Mouse (Mus musculus): ENCODE data around the gene Ctsl. TPM values are rescaled to one million over a fixed set of nuclear protein-coding genes. Genes with fewer than 3 reads are reported as not detected.

Gene Ctsl
- polyA plus RNA-seq (2014; fragmentation: Nextera tagmentation; extraction: Ambion mirVana) = 132 and 133 TPM in 2 replicates

DNA sequence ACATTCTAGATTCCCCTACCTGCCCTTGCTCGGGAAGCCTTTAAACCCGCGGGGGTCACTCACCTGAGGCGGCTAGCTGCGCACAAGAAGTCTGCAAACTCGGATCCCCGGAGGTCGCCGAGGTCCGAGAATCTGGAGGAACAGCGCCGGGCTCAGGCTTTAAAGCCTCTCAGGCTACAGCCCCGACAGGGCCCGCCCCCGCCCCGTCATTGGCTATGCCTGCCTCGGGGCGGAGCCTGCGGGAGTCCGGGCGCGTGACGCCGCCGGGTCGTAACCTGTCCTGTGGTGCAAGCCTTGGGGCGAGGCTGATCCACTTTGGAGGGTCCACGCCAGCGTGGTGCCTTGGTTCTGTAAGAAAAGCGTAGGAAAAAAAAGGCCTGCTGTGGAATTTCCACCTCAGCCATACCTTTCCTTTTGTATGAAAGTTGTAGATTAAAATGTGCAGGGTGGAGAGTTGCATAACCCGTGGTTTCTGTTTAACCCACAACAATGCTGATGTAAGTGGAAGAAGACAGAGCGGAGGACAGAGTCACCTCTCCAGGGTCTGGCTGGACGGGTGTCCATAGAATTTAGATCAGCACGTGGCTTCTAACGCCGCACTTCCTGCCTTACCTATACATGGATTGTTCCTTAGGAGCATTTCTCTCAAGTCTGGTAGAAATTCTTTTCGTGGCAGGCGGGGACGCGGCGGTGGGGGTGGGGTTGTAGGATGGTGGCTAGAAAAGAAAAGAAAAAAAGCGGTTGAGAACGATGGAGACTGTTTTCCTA, at the start of gene Ctsl:
Gene Ctsl, minus strand, starts transcription at position 718 of the 768 bp plus-strand sequence.
- Histone ChIP-seq H3K27ac (replicated peaks; ENCODE audit: low read depth, low read length) (no peak within 1 kb of the TSS), H3K4me3 (ENCODE audit: low read depth, low read length) (peak within 1 kb of the TSS; percentile 79), H3K9ac (ENCODE audit: low read length) (peak within 1 kb of the TSS; percentile 84), H3K27me3 (ENCODE audit: control insufficient read depth, insufficient read depth, low read length) (no peaks in the 10 kb centered on the region), H3K9me3 (ENCODE audit: control insufficient read depth, low read length) (no peaks in the 10 kb centered on the region), H3K36me3 (ENCODE audit: control insufficient read depth, insufficient read depth, low read length) (peaks cover 6% of the 10 kb centered on the region; the same call in 1 of the 2 replicates), H3K4me2 (ENCODE audit: low read depth, severe bottlenecking) (peak within 1 kb of the TSS; percentile 69), H3K4me1 (ENCODE audit: control insufficient read depth, insufficient read depth, low read length) (peaks cover 5% of the 10 kb centered on the region; the same call in 1 of the 2 replicates)
- WGBS = 1% methylated on average over 43 of the region's 43 CpGs
- DNase-seq (ENCODE audit: low spot score) (peak; percentile 92), ATAC-seq (ENCODE audit: insufficient number of reproducible peaks, low FRiP score, low TSS enrichment, low read depth) (peak; percentile 99)

DNA sequence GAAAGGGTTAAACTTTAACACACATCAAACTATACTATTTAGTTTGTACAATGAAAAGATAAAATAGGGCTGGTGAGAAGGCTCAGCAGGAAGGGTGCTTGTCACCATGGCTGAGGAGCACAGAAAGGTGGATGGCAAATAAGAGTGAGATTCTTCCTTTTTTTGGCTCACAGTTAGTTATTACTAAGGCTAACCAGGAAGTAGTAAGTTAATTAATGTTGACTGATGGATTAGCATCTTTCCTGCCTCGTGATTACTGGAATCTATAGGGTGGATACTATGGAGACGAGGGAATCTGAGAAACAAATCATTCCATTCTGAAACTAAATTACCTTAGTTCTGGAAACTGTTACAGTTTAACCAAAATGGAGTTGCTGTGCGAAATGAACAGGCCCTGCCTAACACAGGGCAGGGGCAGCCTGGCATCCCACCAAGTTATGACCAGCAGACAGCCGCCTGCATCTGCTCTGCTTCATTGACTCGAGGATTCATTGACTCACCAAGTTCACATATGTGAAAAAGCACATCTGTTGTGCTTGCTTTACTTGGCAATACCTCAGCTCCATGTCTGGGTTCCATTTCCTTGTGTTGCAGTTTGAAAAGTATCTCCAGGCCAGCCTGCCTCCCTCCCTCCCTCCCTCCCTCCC, 46.4 kb upstream of the Ctsl start:
- Histone ChIP-seq H3K27ac (replicated peaks; ENCODE audit: low read depth, low read length) (no peak overlapping the region), H3K27me3 (ENCODE audit: control insufficient read depth, insufficient read depth, low read length) (no peaks in the 10 kb centered on the region), H3K9ac (ENCODE audit: low read length) (no peak overlapping the region), H3K4me3 (ENCODE audit: low read depth, low read length) (no peak overlapping the region), H3K4me1 (ENCODE audit: control insufficient read depth, insufficient read depth, low read length) (no peaks in the 10 kb centered on the region), H3K9me3 (ENCODE audit: control insufficient read depth, low read length) (no peaks in the 10 kb centered on the region), H3K4me2 (ENCODE audit: low read depth, severe bottlenecking) (no peak overlapping the region), H3K36me3 (ENCODE audit: control insufficient read depth, insufficient read depth, low read length) (no peaks in the 10 kb centered on the region)
- 69% methylated on average over 5 of the region's 5 CpGs for WGBS
- ATAC-seq (ENCODE audit: insufficient number of reproducible peaks, low FRiP score, low TSS enrichment, low read depth) (no peak), DNase-seq (ENCODE audit: low spot score) (no peak)

DNA sequence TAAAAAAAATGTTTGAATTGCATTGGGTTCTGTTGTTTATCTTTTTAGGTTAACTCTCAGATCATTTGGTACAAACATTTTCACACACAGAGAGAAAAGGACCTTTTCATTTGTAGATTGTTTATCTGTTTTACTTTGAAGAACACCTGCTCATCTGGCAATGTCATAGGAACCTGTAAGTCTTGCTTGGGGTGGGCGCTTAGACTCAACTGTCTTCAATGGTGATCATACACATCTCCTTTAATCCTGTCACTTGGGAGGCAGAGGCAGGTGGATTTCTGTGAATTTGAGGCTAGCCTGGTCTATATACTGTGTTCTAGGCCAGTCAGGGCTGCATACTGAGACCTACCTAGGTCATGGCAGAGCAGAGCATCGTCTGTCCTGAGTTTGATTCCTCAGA, 45.0 kb upstream of the Ctsl start:
- no peak overlapping the region for H3K9ac ChIP-seq (ENCODE audit: low read length)
- DNase-seq (ENCODE audit: low spot score) (no peak), ATAC-seq (ENCODE audit: insufficient number of reproducible peaks, low FRiP score, low TSS enrichment, low read depth) (no peak)
- WGBS = 88% methylated on average over 2 of the region's 2 CpGs
- H3K27me3 ChIP-seq (ENCODE audit: control insufficient read depth, insufficient read depth, low read length) = no peaks in the 10 kb centered on the region
- no peaks in the 10 kb centered on the region for H3K36me3 ChIP-seq (ENCODE audit: control insufficient read depth, insufficient read depth, low read length)
- H3K9me3 ChIP-seq (ENCODE audit: control insufficient read depth, low read length) = no peaks in the 10 kb centered on the region
- no peaks in the 10 kb centered on the region for H3K4me1 ChIP-seq (ENCODE audit: control insufficient read depth, insufficient read depth, low read length)
- no peak overlapping the region for H3K4me3 ChIP-seq (ENCODE audit: low read depth, low read length)
- H3K27ac ChIP-seq (replicated peaks; ENCODE audit: low read depth, low read length) = no peak overlapping the region
- no peak overlapping the region for H3K4me2 ChIP-seq (ENCODE audit: low read depth, severe bottlenecking)

DNA sequence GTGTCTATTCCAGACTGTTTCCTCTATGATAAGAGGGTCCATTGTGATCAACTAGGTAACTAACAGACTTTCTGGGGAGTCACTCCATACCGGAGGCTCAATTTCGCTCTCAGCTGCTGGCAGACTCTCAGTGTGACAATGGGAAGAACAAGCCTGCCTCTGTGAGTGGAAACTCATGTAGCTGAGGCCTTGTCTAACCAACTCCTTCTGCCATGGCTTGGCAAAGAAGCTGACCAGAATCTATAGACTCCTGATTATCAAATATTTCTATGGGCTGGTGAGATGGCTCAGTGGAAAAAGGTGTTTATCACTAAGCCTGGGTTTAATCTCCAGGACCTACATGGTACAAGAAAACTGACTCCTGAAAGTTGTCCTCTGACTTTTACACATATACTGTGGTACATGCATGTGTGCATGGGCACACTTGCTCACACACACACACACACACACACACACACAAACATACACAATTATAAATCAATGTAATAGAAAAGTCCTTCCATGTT, 42.1 kb upstream of the Ctsl start:
- ATAC-seq (ENCODE audit: insufficient number of reproducible peaks, low FRiP score, low TSS enrichment, low read depth) (no peak), DNase-seq (ENCODE audit: low spot score) (no peak)
- H3K4me1 ChIP-seq (ENCODE audit: control insufficient read depth, insufficient read depth, low read length) = no peaks in the 10 kb centered on the region
- H3K4me3 ChIP-seq (ENCODE audit: low read depth, low read length) = no peak overlapping the region
- no peak overlapping the region for H3K4me2 ChIP-seq (ENCODE audit: low read depth, severe bottlenecking)
- no peak overlapping the region for H3K27ac ChIP-seq (replicated peaks; ENCODE audit: low read depth, low read length)
- H3K9ac ChIP-seq (ENCODE audit: low read length) = no peak overlapping the region
- no peaks in the 10 kb centered on the region for H3K27me3 ChIP-seq (ENCODE audit: control insufficient read depth, insufficient read depth, low read length)
- no peaks in the 10 kb centered on the region for H3K9me3 ChIP-seq (ENCODE audit: control insufficient read depth, low read length)
- H3K36me3 ChIP-seq (ENCODE audit: control insufficient read depth, insufficient read depth, low read length) = no peaks in the 10 kb centered on the region
- WGBS = 84% methylated on average over 2 of the region's 2 CpGs

DNA sequence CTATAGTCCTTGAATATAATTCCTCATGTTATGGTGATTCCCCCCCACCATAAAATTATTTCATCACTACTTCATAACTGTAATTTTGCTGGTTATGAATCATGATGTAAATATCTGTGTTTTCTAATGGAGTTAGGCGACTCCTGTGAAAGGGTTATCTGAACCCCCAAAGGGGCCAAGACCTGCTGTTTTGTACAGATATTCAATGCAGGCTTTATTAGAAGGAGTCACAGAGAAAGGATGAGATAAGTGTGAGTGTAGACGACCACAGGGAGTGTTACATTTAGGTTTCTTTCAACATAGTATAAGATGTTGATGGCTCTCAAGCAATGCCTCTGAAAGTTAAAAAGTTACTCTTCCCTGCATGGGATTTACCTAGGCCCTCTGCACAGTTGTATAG, 40.6 kb upstream of the Ctsl start:
- Histone ChIP-seq H3K4me2 (ENCODE audit: low read depth, severe bottlenecking) (no peak overlapping the region), H3K36me3 (ENCODE audit: control insufficient read depth, insufficient read depth, low read length) (no peaks in the 10 kb centered on the region), H3K27me3 (ENCODE audit: control insufficient read depth, insufficient read depth, low read length) (no peaks in the 10 kb centered on the region), H3K9ac (ENCODE audit: low read length) (no peak overlapping the region), H3K27ac (replicated peaks; ENCODE audit: low read depth, low read length) (no peak overlapping the region), H3K9me3 (ENCODE audit: control insufficient read depth, low read length) (no peaks in the 10 kb centered on the region), H3K4me3 (ENCODE audit: low read depth, low read length) (no peak overlapping the region), H3K4me1 (ENCODE audit: control insufficient read depth, insufficient read depth, low read length) (no peaks in the 10 kb centered on the region)
- WGBS = 74% methylated on average over 2 of the region's 2 CpGs
- no peak for DNase-seq (ENCODE audit: low spot score)
- ATAC-seq (ENCODE audit: insufficient number of reproducible peaks, low FRiP score, low TSS enrichment, low read depth) = no peak

DNA sequence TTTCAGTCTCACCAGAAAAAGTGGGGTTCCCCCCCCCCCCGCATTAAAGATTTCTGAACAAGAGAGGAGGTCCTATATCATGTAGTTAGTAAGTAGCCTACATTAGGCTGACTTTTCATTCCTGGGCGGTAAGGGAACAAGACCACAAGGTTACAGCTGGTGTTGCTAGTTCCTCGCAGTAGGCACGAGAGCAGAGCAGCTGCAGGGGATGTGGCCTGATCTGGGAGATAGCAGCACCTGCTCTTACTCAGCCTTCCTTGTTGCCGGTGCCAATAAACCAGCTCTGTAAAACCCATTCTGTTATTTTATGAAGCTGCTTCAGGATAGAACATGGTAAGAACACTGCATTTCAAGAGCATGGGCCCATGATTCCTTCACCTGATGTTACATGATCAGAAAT, 39.9 kb upstream of the Ctsl start:
- DNase-seq (ENCODE audit: low spot score) (no peak), ATAC-seq (ENCODE audit: insufficient number of reproducible peaks, low FRiP score, low TSS enrichment, low read depth) (no peak)
- Histone ChIP-seq H3K9ac (ENCODE audit: low read length) (no peak overlapping the region), H3K4me1 (ENCODE audit: control insufficient read depth, insufficient read depth, low read length) (no peaks in the 10 kb centered on the region), H3K27me3 (ENCODE audit: control insufficient read depth, insufficient read depth, low read length) (no peaks in the 10 kb centered on the region), H3K36me3 (ENCODE audit: control insufficient read depth, insufficient read depth, low read length) (no peaks in the 10 kb centered on the region), H3K9me3 (ENCODE audit: control insufficient read depth, low read length) (no peaks in the 10 kb centered on the region), H3K4me3 (ENCODE audit: low read depth, low read length) (no peak overlapping the region), H3K27ac (replicated peaks; ENCODE audit: low read depth, low read length) (no peak overlapping the region), H3K4me2 (ENCODE audit: low read depth, severe bottlenecking) (no peak overlapping the region)
- WGBS = 81% methylated on average over 5 of the region's 5 CpGs

DNA sequence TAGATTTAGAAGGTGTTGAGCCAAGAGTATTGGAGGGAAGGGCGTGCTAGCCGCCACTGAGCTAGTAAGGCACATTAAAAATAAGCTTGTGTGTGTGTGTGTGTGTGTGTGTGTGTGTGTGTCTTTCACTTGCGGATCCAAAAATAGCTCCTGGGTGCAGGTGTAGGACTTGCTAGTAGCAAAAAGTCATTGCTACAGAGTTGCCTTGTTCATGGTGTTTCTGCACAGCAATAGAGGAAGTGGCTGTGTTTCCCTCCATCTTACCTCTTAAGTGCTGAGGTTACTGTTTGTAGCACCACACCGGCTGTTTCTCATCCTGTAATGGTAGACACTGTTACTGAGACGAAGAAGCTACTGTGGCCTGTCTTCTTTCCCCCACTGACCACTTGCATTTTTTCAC, 37.3 kb upstream of the Ctsl start:
- Histone ChIP-seq H3K36me3 (ENCODE audit: control insufficient read depth, insufficient read depth, low read length) (no peaks in the 10 kb centered on the region), H3K9me3 (ENCODE audit: control insufficient read depth, low read length) (no peaks in the 10 kb centered on the region), H3K27ac (replicated peaks; ENCODE audit: low read depth, low read length) (no peak overlapping the region), H3K4me2 (ENCODE audit: low read depth, severe bottlenecking) (no peak overlapping the region), H3K27me3 (ENCODE audit: control insufficient read depth, insufficient read depth, low read length) (no peaks in the 10 kb centered on the region), H3K4me1 (ENCODE audit: control insufficient read depth, insufficient read depth, low read length) (no peaks in the 10 kb centered on the region), H3K9ac (ENCODE audit: low read length) (no peak overlapping the region), H3K4me3 (ENCODE audit: low read depth, low read length) (no peak overlapping the region)
- DNase-seq (ENCODE audit: low spot score) (no peak), ATAC-seq (ENCODE audit: insufficient number of reproducible peaks, low FRiP score, low TSS enrichment, low read depth) (no peak)
- WGBS = 91% methylated on average over 5 of the region's 5 CpGs

DNA sequence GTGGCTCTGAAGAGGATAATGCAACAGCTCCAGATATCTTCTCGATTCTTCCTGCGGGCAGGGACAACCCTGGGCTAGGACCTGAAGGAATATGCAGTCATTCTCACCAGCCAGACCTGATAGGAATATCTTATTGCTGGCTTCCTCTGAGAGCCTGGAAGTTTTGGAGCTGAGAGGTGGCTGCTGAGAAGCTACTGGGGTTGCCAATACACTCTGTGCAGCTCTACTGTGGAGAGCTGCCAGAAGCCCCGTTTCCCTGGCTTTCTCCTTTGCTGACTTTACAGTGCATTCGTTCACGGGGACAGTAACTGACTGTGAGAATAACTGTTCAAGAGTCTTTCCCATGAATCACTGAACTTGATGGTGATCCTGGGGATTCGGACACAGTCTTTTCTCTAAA, 34.9 kb upstream of the Ctsl start:
- H3K27ac ChIP-seq (replicated peaks; ENCODE audit: low read depth, low read length) = no peak overlapping the region
- no peak for ATAC-seq (ENCODE audit: insufficient number of reproducible peaks, low FRiP score, low TSS enrichment, low read depth)
- no peak for DNase-seq (ENCODE audit: low spot score)

More for the DNA sequence above, 34.9 kb upstream of the Ctsl start:
- Histone ChIP-seq H3K36me3 (ENCODE audit: control insufficient read depth, insufficient read depth, low read length) (no peaks in the 10 kb centered on the region), H3K4me3 (ENCODE audit: low read depth, low read length) (no peak overlapping the region), H3K9ac (ENCODE audit: low read length) (no peak overlapping the region), H3K4me2 (ENCODE audit: low read depth, severe bottlenecking) (no peak overlapping the region), H3K9me3 (ENCODE audit: control insufficient read depth, low read length) (no peaks in the 10 kb centered on the region), H3K4me1 (ENCODE audit: control insufficient read depth, insufficient read depth, low read length) (no peaks in the 10 kb centered on the region), H3K27me3 (ENCODE audit: control insufficient read depth, insufficient read depth, low read length) (no peaks in the 10 kb centered on the region)
- WGBS = 81% methylated on average over 6 of the region's 6 CpGs
